Mouse (Mus musculus) hindbrain, embryonic 15.5 days (tissue): ENCODE measurements around the gene Atp2a2. TPM values are rescaled to one million over a fixed set of nuclear protein-coding genes. Genes with fewer than 3 reads are reported as not detected.

Source experiments
- ATAC-seq: fragments of 200-750 bp; cut with Nextera tagmentation; 2 replicates; pipeline ENCODE4 v1.8.0; 2017; ENCODE audit warnings: low read depth, moderate number of reproducible peaks, moderate TSS enrichment; ENCODE audit not compliant: low FRiP score
- H3K27ac ChIP-seq: fragments of 300-500 bp; sonication (generic); replicated peaks from 2 replicates; pipeline ENCODE4 v1.5.1; 2015; ENCODE audit warnings: mild to moderate bottlenecking, inconsistent platforms
- H3K27me3 ChIP-seq: fragments of 300-500 bp; sonication (generic); 2 replicates; pipeline ENCODE4 v1.6.1; 2015; ENCODE audit warnings: control low read depth, inconsistent platforms
- H3K36me3 ChIP-seq: fragments of 300-500 bp; sonication (generic); 2 replicates; pipeline ENCODE4 v1.6.1; 2015; ENCODE audit warnings: control low read depth, inconsistent platforms
- H3K4me1 ChIP-seq: fragments of 300-500 bp; sonication (generic); replicated peaks from 2 replicates; pipeline ENCODE4 v1.6.1; 2015; ENCODE audit warnings: control low read depth, inconsistent platforms
- H3K4me2 ChIP-seq: fragments of 300-500 bp; sonication (generic); 2 replicates; pipeline ENCODE4 v1.6.1; 2015; ENCODE audit warnings: moderate library complexity, mild to moderate bottlenecking, inconsistent platforms
- H3K4me3 ChIP-seq: fragments of 300-500 bp; sonication (generic); 2 replicates; pipeline ENCODE4 v1.5.1; 2015; ENCODE audit warnings: mild to moderate bottlenecking, inconsistent platforms
- H3K9ac ChIP-seq: fragments of 300-500 bp; sonication (generic); 2 replicates; pipeline ENCODE4 v1.6.1; 2015; ENCODE audit warnings: inconsistent platforms
- H3K9me3 ChIP-seq: fragments of 300-500 bp; sonication (generic); 2 replicates; pipeline ENCODE4 v1.6.1; 2016; ENCODE audit warnings: control low read depth, inconsistent platforms
- WGBS: fragments of 180-500 bp; shearing (Covaris S2); methylation state at CpG from one replicate; pipeline ENCODE4 v1.1.7; 2015; 5-methylcytosine and 5-hydroxymethylcytosine counted together
- polyA plus RNA-seq: library from polyadenylated mRNA; unstranded; fragments of >200 nt; fragmentation: Nextera tagmentation; extraction: Ambion mirVana; gene quantifications from 2 replicates; pipeline ENCODE4 v1.2.1, GENCODE M21; 2015

The Atp2a2 gene
- polyA plus RNA-seq, 1 experiment from 2014 or later = 55.1 TPM

- Histone ChIP-seq H3K27ac (no peak overlapping the region), H3K9me3 (no peaks in the 10 kb centered on the region), H3K4me2 (no peak overlapping the region), H3K4me3 (no peak overlapping the region), H3K9ac (no peak overlapping the region), H3K27me3 (no peaks in the 10 kb centered on the region), H3K4me1 (peaks cover 30% of the 10 kb centered on the region), H3K36me3 (no peaks in the 10 kb centered on the region)
- no peak for ATAC-seq
- 79% methylated on average over 3 of the region's 3 CpGs for WGBS
These were observed 26.6 kb upstream of the Atp2a2 start for GRCm38 (mm10) chr5:122528591-122528990.

GRCm38 (mm10) chr5:122527761-122528160, 25.7 kb upstream of the Atp2a2 start:
- no peaks in the 10 kb centered on the region for H3K36me3 ChIP-seq
- no peak overlapping the region for H3K4me3 ChIP-seq
- 56% methylated on average over 11 of the region's 11 CpGs for WGBS
- H3K9ac ChIP-seq = no peak overlapping the region
- no peak for ATAC-seq
- H3K9me3 ChIP-seq = no peaks in the 10 kb centered on the region
- no peak overlapping the region for H3K4me2 ChIP-seq
- H3K4me1 ChIP-seq = peaks cover 30% of the 10 kb centered on the region
- H3K27ac ChIP-seq = 0 out of 2 replicates have a peak overlapping the region, but pooled peaks have one; percentile 32
- H3K27me3 ChIP-seq = no peaks in the 10 kb centered on the region

GRCm38 (mm10) chr5:122526878-122527730, 25.1 kb upstream of the Atp2a2 start:
- H3K9me3 ChIP-seq = no peaks in the 10 kb centered on the region
- H3K4me1 ChIP-seq = peaks cover 30% of the 10 kb centered on the region
- H3K4me3 ChIP-seq = no peak overlapping the region
- no peaks in the 10 kb centered on the region for H3K27me3 ChIP-seq
- H3K27ac ChIP-seq = peak overlapping the region; percentile 57; the same call in 1 of the 2 replicates
- no peaks in the 10 kb centered on the region for H3K36me3 ChIP-seq
- 0 out of 2 replicates have a peak, but pooled peaks have one; percentile 27 for ATAC-seq
- 70% methylated on average over 15 of the region's 15 CpGs for WGBS
- H3K4me2 ChIP-seq = no peak overlapping the region
- no peak overlapping the region for H3K9ac ChIP-seq

- ATAC-seq = peak; percentile 71
- H3K27me3 ChIP-seq = no peaks in the 10 kb centered on the region
These were observed 24.4 kb upstream of the Atp2a2 start for GRCm38 (mm10) chr5:122526405-122526804.

GRCm38 (mm10) chr5:122525238-122525931, 23.4 kb upstream of the Atp2a2 start:
- Histone ChIP-seq H3K4me2 (no peak overlapping the region), H3K4me1 (peaks cover 28% of the 10 kb centered on the region), H3K9me3 (no peaks in the 10 kb centered on the region), H3K36me3 (no peaks in the 10 kb centered on the region), H3K27me3 (no peaks in the 10 kb centered on the region), H3K9ac (no peak overlapping the region), H3K4me3 (no peak overlapping the region), H3K27ac (no peak overlapping the region)
- no peak for ATAC-seq
- WGBS = 81% methylated on average over 14 of the region's 14 CpGs

More at GRCm38 (mm10) chr5:122526405-122526804, 24.4 kb upstream of the Atp2a2 start:
- no peak overlapping the region for H3K9ac ChIP-seq
- no peak overlapping the region for H3K4me3 ChIP-seq
- H3K27ac ChIP-seq = peak overlapping the region; percentile 57; the same call in 1 of the 2 replicates
- no peak overlapping the region for H3K4me2 ChIP-seq
- no peaks in the 10 kb centered on the region for H3K9me3 ChIP-seq
- 78% methylated on average over 9 of the region's 9 CpGs for WGBS
- peaks cover 30% of the 10 kb centered on the region for H3K4me1 ChIP-seq
- no peaks in the 10 kb centered on the region for H3K36me3 ChIP-seq

- 77% methylated on average over 4 of the region's 4 CpGs for WGBS
- Histone ChIP-seq H3K27ac (no peak overlapping the region), H3K4me2 (no peak overlapping the region), H3K9ac (no peak overlapping the region), H3K36me3 (no peaks in the 10 kb centered on the region), H3K4me3 (no peak overlapping the region), H3K9me3 (no peaks in the 10 kb centered on the region), H3K27me3 (no peaks in the 10 kb centered on the region), H3K4me1 (peaks cover 24% of the 10 kb centered on the region)
- no peak for ATAC-seq
These were observed 22.8 kb upstream of the Atp2a2 start for GRCm38 (mm10) chr5:122524854-122525237.

- 60% methylated on average over 3 of the region's 3 CpGs for WGBS
- Histone ChIP-seq H3K4me1 (peaks cover 18% of the 10 kb centered on the region), H3K27ac (no peak overlapping the region), H3K4me2 (no peak overlapping the region), H3K36me3 (no peaks in the 10 kb centered on the region), H3K4me3 (no peak overlapping the region), H3K27me3 (no peaks in the 10 kb centered on the region), H3K9ac (no peak overlapping the region), H3K9me3 (no peaks in the 10 kb centered on the region)
- no peak for ATAC-seq
These were observed 22.2 kb upstream of the Atp2a2 start for GRCm38 (mm10) chr5:122524244-122524643.

GRCm38 (mm10) chr5:122521130-122521473, 19.1 kb upstream of the Atp2a2 start:
- no peaks in the 10 kb centered on the region for H3K9me3 ChIP-seq
- 0 out of 2 replicates have a peak, but pooled peaks cover 4% of the 10 kb centered on the region for H3K4me1 ChIP-seq
- no peak for ATAC-seq
- no peak overlapping the region for H3K4me2 ChIP-seq
- WGBS = 70% methylated on average over 3 of the region's 3 CpGs
- H3K36me3 ChIP-seq = no peaks in the 10 kb centered on the region
- no peak overlapping the region for H3K4me3 ChIP-seq
- H3K9ac ChIP-seq = no peak overlapping the region
- H3K27ac ChIP-seq = no peak overlapping the region
- H3K27me3 ChIP-seq = no peaks in the 10 kb centered on the region

- H3K9me3 ChIP-seq = no peaks in the 10 kb centered on the region
- H3K27ac ChIP-seq = no peak overlapping the region
These were observed 18.5 kb upstream of the Atp2a2 start for GRCm38 (mm10) chr5:122520254-122521129.

GRCm38 (mm10) chr5:122519043-122519660, 17.1 kb upstream of the Atp2a2 start:
- H3K9me3 ChIP-seq = no peaks in the 10 kb centered on the region
- no peak overlapping the region for H3K27ac ChIP-seq
- H3K4me3 ChIP-seq = no peak overlapping the region
- H3K36me3 ChIP-seq = no peaks in the 10 kb centered on the region
- H3K4me1 ChIP-seq = peaks cover 7% of the 10 kb centered on the region
- WGBS = 60% methylated on average over 7 of the region's 7 CpGs
- H3K9ac ChIP-seq = no peak overlapping the region
- no peak for ATAC-seq
- H3K4me2 ChIP-seq = no peak overlapping the region
- H3K27me3 ChIP-seq = no peaks in the 10 kb centered on the region

More at GRCm38 (mm10) chr5:122520254-122521129, 18.5 kb upstream of the Atp2a2 start:
- Histone ChIP-seq H3K4me1 (0 out of 2 replicates have a peak, but pooled peaks cover 4% of the 10 kb centered on the region), H3K4me2 (no peak overlapping the region), H3K36me3 (no peaks in the 10 kb centered on the region), H3K9ac (no peak overlapping the region), H3K27me3 (no peaks in the 10 kb centered on the region), H3K4me3 (no peak overlapping the region)
- 73% methylated on average over 23 of the region's 23 CpGs for WGBS
- no peak for ATAC-seq

GRCm38 (mm10) chr5:122518247-122518646, 16.2 kb upstream of the Atp2a2 start:
- H3K36me3 ChIP-seq = no peaks in the 10 kb centered on the region
- H3K4me2 ChIP-seq = no peak overlapping the region
- no peaks in the 10 kb centered on the region for H3K9me3 ChIP-seq
- H3K27ac ChIP-seq = no peak overlapping the region
- no peak for ATAC-seq
- no peak overlapping the region for H3K9ac ChIP-seq
- no peak overlapping the region for H3K4me3 ChIP-seq
- WGBS = 13% methylated on average over 8 of the region's 8 CpGs
- peaks cover 13% of the 10 kb centered on the region for H3K4me1 ChIP-seq
- H3K27me3 ChIP-seq = no peaks in the 10 kb centered on the region
